Mouse (Mus musculus) lung, postnatal 10 days (tissue): Measurements from ENCODE around the gene Gm21985.

Experiments used
- DNase-seq: peaks from one replicate; pipeline ENCODE4 v3.0.0; 2021

Gm21985 gene

DNA sequence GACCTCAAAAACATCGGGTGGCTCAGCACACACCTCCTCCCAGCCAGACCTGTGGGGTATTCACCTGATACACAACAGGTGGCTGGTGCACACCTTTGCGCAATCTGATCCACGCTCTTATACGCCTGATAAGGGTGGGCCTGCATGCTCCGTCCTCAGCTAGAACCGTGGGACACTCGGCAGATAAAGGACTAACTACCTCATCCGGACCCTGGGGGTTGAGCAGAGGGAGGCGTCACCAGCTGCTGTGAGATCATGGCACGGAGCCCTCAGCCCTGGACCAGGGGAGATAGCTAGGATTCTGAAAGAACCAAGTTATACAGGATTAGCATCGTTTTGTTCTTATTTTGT is at the start of gene Gm21985:
Gm21985 (plus strand) TSS at position 73 of the 351 bp plus-strand sequence.
- DNase-seq, result peak; percentile 73

DNA sequence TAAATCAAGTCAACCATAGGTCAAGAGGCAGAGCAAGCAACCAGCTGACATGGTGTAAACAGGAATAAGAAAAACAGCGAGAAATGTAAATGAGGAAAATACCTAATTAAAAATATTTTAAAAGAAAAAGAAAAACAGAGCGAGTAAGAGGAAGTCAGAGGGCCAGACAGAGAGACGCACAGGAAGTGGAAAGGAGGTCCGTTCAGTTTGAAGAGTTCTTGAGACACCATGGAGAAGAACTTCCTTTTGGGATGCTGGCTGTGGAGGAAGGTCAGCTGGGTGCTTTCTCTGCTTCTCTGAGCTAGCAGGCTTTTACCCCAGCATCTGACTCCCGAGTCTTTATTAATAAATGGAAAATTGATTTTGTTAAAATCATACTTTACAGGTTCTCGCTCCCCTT is 48.5 kb upstream of the Gm21985 start:
- DNase-seq, result no peak

DNA sequence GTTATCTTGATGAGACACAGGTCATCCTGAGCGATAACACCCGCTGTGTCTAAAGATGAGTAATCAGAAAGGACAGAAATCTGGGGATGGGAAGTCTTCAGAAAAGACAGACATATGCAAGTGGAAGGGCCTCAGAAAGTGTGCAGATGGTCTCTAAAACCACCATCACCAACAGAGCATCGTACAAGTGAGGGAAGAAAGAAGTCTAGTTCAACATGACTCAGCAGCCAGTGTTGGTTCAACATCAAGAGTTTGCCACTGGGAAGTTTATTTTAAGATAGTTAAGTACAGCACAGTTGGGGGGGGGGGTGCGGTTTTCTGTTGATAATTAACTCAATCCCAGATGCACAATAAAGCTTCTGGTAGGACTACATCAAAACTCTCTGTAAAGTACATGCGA is 45.2 kb upstream of the Gm21985 start:
- no peak for DNase-seq

DNA sequence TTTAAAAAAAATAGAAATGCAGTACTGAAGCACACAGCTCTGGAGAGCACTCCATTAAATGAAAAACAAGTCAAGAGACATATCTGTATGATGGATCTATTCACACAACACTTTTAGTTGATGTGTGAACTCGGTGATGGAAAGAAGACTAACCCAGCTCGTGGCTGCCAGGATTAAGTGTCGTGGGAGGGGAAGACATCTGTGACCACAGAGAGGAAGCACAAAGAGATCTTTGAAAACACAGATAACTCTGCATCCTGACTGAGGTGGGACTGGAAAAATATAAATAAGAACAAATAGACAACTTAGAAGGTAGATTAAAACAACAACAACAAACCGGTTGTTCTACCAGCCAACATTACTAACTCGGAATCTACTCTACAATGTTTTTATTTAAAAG is 43.5 kb upstream of the Gm21985 start:
- DNase-seq, result no peak

DNA sequence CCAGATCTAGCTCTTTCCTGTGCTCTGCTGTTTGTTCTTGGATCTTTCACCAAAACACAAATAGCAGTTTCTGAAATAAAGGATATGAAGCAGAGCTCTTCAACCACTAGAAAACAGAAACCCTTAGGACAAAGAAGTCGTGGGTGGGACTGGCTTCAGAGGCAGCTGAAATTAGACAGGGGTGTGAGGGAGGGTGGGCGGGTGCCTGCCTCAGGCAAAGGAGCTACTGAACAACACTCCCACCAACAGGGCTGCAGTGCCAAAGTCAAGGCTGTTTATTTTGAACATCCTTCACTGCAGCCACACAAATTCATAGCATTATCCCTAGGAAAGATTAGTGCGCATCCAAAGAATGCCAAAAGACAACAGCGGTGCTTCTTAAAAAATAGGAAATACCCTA is 41.8 kb upstream of the Gm21985 start:
- DNase-seq, result no peak

DNA sequence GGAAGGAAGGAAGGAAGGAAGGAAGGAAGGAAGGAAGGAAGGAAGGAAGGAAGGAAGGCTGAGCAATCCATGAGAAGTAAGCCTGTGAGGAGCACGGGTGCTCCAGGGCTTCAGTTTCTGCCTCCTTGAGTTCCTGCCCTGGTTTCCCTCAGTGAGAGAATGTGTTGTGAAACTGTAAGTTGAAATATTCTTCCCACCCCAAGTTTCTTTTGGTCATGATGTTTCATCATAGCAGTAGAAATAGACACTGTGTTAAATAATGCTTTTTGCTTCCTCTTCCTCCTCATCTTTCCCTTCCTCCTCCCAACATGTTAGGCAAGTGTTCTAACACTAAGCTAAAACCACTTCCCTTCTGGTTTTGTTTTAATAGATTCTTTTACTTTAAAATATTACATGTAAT is 33.5 kb upstream of the Gm21985 start:
- no peak for DNase-seq

DNA sequence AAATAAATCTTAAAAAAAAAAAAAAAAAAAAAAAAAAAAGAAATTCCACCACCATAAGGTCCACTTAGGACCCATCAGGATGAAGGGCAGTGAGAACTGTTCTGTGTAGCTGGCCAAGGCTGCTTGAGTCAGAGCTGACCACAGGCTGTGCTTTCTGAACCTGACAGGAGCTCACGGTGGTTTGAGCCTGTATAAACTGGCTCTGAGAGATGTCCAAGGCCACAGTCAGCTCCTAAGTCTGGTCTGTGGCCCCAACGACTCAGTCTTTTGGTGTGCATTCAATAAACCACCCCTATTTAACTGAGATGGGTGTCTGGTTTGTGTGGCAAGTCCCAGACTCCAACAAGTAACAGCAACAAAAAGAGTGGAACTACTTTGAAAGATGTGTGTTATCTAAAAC is 29.5 kb upstream of the Gm21985 start:
- DNase-seq, result no peak

DNA sequence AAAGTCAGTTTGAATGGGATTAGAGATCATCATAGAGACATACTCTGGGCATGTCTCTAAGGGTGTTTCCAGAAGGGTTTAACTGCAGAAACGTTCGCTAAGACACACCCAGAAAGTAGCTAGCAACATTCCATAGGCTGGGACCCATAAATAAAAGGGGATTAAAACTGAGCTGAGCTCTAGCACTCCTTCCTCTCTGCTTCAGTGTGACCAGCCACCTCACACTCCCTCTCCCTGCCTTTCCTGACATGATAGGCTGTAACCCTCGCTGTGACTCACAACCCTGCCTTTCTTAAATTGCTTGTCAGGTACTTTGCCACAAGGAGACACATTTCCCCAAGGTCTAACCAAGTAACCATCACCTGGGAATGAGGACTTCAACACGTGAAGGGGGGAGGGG is 28.1 kb upstream of the Gm21985 start:
- DNase-seq, result no peak

DNA sequence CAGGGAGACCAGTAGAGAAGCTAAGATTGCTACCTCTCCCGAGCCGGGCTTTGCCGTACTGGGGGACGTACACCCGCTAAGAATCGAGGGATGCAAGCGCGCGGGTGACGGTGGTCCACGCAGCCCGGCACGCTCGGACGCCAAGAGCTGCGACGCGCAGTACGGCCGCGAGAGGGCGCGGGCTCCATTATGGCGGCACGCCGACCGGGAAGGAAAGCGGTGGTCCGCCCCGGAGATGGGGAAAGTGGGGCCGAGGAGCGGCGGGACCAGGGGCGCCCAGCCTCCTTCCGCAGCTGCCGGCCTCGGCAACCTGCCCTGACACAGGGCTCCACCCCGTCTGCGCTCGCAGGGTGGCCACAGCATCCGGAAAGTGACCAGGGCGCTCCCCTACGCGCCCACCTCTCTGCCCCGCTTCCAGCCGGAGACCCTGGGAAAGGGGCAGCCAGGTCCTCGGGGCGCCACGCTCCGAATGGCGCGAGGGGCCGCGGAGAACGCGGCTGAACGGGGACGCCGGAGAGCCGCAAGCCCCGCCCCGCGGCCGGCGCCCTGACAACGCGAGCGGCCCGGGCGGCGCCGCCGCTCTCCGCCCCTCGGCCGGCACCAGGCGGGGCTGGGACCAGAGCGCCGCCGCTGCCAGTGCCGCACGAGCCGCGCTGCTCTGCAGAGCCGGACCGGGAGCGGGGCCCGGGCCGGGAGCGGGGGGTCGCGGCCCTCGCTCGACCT is 26.7 kb upstream of the Gm21985 start, which contains the start of gene Lpcat4:
Lpcat4 (plus strand) TSS at position 257 of the 723 bp plus-strand sequence.
- peak; percentile 93 for DNase-seq

DNA sequence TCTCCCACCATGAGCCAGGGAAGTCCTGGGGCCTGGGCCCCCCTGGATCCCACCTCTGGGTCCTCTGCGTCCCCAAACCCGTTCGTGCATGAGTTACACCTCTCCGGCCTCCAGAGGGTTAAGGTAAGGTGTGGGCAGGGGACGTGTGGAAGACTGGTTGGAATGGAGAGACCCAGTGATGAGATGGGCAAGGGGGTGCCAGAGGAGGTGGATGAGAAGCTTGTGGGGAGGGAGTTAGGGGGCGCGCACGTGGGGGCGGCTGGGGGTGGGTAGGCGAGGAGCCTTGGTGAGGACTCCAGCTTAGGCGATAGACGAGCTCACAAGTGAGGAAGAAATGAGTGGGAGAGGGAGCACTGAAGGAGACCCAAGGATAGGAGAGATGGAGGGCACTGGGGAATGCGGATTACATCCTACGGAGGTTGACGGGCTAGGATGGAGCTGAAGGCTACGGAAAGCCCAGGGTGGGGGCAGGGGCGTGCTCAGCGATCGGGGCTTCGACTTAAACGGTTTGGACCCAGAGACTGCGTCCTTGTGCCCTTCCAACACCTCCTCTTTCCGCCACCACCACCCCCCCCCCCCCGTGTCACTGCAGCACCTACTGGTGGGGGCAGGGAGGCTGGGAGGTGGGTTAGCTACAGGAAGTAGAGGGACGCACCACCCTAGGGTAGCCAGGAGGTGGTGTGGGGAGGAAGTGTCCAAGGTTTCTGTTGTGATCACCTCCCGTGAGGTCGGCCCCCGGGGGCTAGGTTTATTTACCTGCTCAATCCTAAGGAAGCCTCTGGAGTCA is 26.0 kb upstream of the Gm21985 start:
- DNase-seq, result peak; percentile 27

DNA sequence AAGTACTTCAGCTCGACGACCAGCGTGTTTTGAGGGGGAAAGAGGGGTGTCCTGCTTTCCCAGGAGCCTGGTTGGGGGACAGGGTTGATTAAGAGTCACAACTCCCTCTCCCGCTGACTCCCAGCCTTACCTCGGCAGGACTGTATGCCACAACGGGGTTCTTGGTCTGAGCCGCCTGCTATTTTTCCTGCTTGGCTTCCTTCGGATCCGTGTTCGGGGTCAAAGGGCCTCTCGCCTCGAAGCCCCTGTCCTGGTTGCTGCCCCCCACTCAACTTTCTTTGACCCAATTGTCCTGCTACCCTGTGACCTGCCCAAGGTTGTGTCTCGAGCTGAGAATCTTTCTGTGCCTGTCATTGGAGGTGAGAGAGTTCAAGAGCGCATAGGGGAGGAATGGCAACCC is 24.3 kb upstream of the Gm21985 start:
- DNase-seq, result no peak

DNA sequence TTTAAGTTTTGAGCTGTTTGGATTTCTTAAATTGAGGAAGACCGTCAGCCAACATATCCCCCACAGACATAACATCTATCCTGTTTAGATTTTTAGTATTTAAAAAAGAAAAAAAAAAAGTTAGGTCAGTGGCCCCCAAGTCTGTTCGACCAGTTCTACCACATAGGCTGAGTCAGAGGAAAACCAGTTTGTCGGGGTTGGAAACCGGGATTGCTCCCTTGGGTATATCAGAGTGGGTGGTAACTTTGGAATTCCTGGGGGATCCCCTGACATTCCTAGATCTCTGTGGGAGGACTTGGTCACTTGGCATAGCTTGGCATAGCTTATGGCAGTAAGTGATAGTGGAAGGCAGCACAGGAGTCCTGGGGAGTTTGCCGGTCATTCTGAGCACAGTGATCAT is 20.8 kb upstream of the Gm21985 start:
- no peak for DNase-seq

DNA sequence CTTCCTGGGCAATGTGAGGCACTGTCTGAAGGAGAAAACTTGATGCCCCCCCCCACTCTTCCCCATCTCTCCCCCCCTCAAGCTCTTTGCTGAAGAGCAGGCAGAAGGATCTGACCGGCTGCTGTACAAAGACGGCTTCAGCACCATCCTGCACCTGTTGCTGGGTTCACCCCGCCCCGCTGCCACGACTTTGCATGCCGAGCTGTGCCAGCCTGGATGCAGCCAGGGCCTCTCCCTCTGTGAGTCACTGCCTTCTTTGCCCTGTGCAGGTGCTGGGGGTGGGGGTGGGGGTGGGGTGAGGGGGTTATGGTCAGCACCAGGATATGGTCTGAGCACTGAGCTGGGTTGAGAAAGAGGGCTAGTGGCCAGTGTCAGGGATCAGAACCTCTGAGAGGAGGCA is 19.9 kb upstream of the Gm21985 start:
- DNase-seq, result no peak

DNA sequence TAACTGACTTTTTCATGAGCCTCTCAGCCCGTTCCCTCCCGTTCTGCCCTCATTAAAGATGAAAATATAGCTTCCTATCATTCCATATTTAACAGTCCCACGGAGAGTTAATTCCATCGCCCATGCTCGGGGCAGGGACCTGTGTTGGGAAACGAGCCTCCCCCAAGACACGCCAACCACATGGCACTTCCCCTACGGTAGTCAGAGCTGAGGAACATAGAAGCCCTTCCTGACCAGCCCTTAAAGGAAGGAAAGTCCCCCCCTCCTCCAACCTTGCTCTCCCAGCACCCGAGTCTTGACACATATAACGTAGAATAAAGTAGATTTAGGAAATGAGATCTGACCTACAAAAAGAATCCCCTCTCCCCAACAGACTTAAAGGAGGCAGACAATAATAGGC is 18.8 kb upstream of the Gm21985 start:
- no peak for DNase-seq

DNA sequence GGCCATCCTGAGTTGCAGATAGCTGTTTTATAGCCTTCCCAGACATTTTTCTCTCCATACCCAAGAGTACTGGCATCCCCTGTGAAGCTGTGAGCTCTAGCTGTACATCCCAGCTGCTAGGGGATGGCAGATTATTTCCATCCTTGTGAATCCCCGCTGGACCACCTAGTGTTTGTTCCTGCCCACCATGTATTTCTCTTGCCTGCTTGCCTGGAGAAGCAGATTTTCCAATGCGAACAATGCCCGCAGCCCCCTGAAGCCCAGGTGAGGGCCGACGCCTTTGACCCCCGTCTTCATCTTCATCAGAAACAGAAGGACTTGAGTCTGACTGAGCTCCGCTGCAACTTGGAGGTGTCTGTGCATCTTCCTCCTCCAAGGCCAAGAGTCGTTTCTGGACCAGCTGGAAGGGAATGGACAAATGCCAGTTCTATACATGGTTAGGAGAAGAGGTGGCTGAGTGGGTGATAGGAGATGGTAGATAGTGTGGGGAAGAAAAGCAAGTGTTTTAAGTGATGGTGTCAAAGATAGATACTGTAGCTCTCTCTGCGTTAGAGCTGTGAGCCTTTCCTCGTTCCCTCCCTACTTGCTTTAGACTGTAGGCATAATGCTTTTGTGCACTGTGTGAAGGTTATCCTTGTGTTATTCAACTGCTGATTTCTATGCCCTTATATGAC is 16.2 kb upstream of the Gm21985 start:
- DNase-seq, result no peak

DNA sequence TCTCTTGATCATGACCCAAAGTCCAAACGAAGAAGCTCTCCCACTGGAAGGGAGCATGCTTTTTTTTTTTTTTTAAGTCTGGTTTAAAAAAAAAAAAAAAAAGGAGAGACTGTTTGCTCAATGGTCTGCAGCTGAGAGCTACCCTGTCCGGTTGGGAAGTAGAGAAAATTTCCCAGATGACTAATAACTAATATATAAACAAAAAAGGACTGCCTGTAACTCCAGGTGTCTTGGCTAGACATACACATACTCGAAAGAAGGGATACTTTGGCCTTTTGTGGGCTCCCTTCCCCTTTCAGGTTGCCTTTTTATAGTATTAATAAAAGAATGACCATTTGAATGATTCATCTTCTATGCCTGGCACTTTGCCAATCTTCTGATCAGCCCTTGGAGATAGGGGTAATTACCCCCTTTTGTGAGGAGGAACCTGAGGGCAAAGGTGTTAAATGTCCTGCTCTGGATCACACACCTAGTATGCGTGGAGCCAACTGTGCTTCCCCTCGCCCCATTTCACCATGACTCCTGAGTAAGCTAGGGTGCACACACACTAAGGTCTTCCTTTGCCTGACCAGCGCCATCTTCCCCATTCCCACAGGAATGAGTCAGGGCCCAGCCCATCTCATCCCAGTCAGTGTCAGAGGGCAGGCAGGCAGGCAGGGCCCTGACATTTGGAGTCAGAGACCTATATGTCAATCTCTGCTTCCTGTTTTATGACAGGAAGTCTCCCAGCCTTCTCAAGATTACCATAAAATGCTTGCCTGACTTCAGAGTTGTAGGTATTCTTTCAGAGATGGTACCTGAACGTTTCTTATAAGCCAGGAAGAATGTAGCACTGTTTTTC is 11.2 kb upstream of the Gm21985 start:
- DNase-seq, result no peak

DNA sequence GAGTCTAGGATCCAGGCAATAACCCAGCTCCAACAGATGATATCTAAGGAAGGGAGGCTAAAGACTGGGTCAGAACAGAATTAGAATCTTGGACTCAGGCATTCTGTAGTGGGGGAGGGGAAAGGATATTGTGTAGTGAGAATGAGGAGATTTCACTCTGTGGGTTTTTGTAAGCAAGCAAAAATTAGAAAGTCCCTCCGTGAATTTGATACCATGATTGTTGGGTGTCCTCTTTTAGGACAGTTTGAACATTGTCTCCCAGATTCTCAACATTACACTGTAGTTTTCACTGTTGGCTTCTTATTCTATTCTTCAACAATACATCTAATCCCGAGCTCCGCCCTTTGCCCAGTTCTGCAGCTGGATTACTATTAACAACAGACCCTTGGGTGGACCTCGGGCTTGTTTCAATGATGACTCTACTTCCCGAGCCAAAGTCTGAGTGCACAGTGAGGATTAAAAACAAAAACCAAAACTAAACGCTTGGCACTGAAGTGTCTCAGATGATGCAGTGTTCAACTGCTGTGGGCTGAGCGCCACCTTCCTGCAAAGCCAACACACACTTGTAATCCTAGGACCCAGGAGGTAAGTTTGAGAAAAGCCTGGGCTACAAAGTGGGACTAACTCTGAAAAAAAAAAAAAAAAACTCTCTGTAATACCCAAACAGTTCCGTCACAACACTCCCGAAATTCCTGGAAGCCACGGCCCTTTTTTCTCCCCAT is 6.7 kb upstream of the Gm21985 start, which contains the start of gene Nutm1:
Nutm1 (minus strand) TSS at position 51 of the 722 bp plus-strand sequence.
- DNase-seq, result peak; percentile 30

DNA sequence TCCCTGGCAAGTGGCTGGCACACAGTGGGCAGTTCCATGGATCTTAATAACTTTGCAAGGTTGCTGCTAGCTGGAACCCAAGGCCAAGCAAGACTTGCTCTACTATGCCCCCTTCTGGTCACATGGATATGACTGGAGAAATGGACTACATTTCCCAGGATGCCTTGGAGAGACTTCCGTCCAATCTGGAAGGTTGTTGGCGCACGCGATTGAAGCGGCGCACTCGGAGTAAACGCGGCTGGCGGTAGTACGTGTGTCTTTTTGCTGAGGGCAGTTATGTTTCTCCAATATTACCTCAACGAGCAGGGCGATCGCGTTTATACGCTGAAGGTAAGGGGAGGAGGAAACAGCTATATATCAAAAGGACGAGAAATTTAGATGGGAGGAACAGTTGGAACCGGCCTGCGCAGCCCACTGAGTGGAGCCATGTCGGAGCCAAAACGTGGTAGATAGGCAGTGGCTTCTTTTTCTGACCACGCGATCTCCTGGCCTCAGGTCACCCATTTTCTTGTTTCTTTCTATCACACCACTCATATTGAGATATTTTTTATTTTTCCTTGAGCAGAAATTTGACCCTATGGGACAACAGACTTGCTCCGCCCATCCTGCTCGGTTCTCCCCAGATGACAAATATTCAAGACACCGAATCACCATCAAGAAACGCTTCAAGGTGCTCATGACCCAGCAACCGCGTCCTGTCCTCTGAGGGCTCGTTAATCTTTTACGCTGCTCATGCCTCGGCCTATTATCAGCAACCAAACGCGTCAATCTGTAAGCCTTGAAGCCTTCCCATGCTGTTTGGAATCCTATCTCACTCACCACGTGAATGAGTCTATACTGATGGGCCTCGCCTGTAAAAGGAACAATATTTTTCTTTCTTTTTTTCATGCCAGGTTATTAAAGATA is 4.1 kb upstream of the Gm21985 start, which contains the start of gene Nop10:
Nop10 (plus strand) TSS at position 179 of the 906 bp plus-strand sequence.
- peak; percentile 88 for DNase-seq

DNA sequence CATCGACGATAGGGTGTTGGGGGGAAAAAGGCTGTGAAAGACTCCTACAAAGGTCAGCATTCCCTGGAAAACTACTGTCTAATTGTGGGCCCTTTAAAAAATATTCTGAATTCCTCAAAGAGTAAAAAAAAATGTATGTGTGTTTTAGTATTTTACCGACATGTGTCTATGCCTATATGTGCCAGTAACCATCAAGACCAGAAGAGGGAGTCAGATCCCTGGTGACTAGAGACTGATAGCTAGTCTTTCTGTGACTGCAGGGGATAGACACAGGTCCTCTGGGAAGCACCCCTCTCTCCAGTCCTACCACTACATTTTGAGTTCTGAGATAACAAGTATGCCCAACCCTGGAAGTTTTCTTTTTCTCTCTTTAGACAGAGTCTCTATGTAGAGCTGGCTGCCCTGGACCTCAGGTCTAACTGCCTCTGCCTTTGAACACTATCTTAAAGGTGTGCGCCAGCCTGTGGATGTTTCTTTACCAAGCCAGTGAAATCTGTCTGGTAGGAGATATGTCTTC is 3.3 kb upstream of the Gm21985 start:
- no peak for DNase-seq

DNA sequence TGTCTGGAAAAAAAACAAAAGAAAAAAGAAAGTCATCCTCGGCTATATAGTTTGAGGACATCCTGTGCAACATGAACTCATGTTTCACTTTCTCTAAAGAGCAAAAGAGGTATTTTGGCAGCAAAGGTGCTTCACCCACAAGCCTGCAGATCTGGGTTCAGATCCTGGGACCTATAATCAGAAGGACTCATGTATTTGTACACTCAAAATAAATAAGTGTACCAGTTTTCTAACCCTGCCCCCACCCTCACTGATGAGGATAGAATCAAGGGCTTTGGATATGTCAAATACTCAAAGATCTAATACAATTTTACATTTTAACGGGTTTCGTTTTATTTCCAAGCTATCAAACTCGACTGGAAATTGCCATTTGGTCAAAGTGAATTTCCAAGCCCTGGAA is 1.8 kb upstream of the Gm21985 start:
- no peak for DNase-seq
